Mouse (Mus musculus) adrenal gland, postnatal 36 days (tissue): Measurements from ENCODE around the gene Gm49322. TPM values are rescaled to one million over a fixed set of nuclear protein-coding genes. Genes with fewer than 3 reads are reported as not detected.
"Not testable (repeated sequence)": the region's sequence is repeated elsewhere in the genome, so short reads cannot be mapped to it uniquely, and the experiment has no call there.

ENCODE experiments used
- DNase-seq, 2 experiments: peaks; one replicate each; pipeline ENCODE4 v3.0.0; 2021; ENCODE audit warnings: mixed read lengths in 1 of 2
- long read RNA-seq, 2 experiments: library from polyadenylated mRNA; stranded (forward); transcript quantifications; one replicate each; pipeline ENCODE4 v2.0.0; 2021; ENCODE audit warnings: borderline sequencing depth in 2 of 2
- total RNA-seq, 2 experiments: library from RNA; stranded (reverse); gene quantifications; 2 replicates each; pipeline ENCODE4 v1.2.3; 2021

Gm49322 gene
- 1 to 10 TPM; 1.6 to 2.6 TPM for total RNA-seq
- long read RNA-seq, experiment 1, full-length matches to known transcripts: 1 of 2 reads
- long read RNA-seq, experiment 1, partial matches to known transcripts: 0 of 2 reads
- long read RNA-seq, experiment 1, other reads (novel, unspliced or antisense): 1 of 2 reads
- long read RNA-seq, experiment 2, full-length matches to known transcripts: 1 of 1 reads
- long read RNA-seq, experiment 2, partial matches to known transcripts: 0 of 1 reads
- long read RNA-seq, experiment 2, other reads (novel, unspliced or antisense): 0 of 1 reads

DNA sequence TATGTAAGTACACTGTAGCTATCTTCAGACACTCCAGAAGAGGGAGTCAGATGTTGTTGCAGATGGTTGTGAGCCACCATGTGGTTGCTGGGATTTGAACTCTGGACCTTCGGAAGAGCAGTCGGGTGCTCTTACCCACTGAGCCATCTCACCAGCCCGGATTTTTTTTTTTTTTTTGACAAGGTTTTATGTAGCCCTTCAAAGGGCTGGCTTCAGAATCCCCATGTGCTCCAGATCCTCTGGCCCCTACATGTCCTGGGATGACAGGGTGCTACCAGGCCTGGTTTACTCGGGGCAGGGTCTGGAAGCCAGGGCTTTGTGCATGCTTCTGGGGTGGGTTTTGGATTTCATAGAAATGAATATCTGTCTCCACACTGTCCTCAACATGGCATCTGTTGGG is at the start of gene Gm49322:
Gm49322 (plus strand) TSS at position 301 of the 400 bp plus-strand sequence.
- DNase-seq: not testable (repeated sequence)

GRCm38 (mm10) chr10:80557346-80557965 is 48.4 kb upstream of the Gm49322 start:
- peak; percentile 91 to 92 for DNase-seq

DNA sequence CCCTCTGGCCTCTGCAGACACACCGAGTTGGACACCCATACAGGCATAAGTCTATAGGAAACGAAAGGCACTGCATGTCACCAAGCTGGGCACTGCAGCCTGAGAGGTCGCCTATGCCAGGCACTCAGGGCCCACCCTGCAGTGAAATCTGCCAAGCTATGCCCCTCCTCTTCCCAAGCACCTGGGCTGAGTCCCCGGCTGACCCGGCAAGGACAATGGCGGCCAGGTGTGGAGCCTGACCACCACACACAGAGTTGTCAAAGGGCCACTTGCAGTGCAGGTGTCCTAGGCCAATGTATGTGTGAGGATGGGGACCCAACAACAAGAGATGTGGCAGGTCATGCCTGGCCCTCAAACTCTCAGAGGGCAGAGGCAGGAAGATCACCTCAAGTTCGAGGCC is 46.4 kb upstream of the Gm49322 start:
- DNase-seq: no peak

DNA sequence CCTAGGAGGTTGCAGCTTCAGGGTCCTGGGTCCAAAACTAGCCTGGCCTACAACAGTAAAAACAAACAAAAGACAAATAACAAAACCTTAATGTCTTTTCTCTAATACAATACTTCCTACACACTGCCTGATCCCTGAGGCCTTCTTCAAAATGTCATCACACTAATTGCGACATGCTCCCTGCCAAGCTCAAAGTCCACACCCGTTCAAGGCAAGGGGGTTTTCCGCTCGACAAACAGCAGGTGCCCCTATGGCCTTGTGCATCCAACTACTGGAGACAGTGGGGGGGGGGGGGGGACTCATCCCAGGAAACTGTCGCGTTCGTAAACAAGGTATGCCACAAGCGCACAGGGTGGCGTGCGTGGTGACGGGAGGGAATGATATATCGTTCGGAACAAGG is 45.2 kb upstream of the Gm49322 start:
- no peak for DNase-seq

DNA sequence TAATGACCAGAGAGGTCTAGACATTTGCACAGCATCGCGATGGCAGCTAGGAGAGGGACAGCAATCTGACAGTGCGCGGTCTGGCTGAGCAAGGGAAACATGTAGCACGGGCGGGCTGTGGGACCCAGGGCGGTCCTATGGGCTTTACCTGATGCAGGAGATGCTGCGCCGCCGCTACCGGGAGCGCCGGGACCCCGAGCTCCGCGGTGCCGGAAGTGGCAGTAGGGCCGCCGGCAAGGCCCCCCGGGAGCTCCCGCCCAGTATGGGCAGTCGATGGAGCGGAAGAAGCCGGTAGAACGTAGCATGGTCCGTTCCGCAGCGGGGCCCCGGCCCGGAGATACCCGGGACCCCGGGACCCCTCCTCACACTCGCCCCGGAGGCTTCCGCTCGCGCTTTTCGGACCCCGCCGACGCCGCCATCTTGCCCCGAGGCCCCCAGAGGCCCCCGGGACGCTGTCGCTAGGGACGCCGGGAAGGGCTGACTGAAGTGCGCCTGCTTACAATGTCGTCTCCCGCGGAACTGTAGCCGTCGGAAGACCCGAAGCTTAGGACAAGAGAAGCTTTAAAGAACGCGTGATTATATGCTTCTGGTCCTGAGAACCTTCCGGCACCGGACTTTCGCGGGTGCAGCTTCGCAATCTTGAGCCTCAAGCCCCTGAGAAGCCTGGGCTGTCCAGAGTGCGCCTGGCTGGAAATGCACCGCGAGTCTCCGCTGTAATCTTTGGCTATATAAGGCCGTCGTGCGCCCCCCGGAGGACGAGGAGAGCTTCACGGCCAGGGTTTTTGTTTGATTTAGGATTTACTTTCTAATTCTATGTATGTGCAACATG is 44.5 kb upstream of the Gm49322 start, which contains the start of gene Rexo1:
Rexo1 (minus strand) TSS at position 445 of the 829 bp plus-strand sequence.
- peak; percentile 94 to 95 for DNase-seq

DNA sequence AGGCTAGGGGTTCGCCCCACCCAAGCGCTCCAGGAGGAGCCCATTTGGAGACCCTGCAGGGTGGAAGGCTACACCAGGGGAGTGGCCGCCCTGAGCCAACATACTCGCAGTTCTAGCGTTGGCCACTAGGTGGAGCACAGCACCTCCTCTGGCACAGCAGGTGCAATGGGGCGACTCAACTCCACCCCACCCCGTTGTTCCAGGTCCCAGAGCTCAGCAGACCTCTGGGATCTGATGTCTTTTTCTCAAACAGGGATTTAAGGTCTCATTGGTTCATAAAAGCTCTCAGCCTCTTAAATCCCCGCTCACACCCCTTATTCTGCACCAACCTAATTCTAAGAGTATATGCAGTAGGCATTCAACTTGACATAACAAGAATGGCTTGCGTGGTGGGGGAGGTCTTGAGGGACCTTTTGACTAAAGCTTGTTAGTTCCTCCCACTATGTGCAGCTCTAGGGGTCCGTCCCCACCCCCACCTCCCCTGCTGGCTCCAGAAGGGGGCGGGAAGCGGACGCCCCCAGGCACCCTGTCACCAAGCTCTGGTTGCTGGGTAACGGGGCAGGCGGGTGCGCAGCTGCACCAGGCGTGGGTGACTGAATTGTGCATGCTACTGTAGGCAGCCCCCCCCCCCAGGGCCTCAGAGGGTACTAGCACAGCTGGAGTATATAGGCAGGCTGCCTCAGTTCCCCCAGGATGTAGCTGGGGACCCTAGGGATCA is 39.3 kb upstream of the Gm49322 start:
- peak; percentile 86 to 89 for DNase-seq

DNA sequence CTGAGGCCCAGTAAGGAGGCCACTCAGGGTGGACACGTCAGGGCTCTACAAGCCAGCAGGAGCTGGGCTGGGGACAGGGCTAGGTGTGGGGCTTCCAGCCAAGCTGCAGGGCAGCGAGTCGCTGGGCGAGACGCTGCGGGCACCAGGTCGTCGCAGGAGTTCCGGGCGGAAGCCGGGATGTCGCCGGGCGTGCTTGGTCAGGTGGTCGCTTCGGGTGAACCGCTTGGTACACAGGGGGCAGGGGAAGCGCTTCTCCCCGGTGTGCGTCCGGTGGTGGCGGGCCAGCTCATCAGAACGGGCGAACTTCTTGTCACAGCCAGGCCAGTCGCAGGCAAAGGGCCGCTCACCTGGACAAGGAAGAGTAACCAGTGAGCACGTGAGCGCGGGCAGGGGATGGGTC is 36.9 kb upstream of the Gm49322 start:
- no peak for DNase-seq

- peak; percentile 63 to 84 for DNase-seq
Measured at GRCm38 (mm10) chr10:80569664-80570066, 36.2 kb upstream of the Gm49322 start.

- no peak for DNase-seq
Measured at GRCm38 (mm10) chr10:80570419-80570818, 35.4 kb upstream of the Gm49322 start.

GRCm38 (mm10) chr10:80570871-80571836 is 34.7 kb upstream of the Gm49322 start:
- DNase-seq: no peak

DNA sequence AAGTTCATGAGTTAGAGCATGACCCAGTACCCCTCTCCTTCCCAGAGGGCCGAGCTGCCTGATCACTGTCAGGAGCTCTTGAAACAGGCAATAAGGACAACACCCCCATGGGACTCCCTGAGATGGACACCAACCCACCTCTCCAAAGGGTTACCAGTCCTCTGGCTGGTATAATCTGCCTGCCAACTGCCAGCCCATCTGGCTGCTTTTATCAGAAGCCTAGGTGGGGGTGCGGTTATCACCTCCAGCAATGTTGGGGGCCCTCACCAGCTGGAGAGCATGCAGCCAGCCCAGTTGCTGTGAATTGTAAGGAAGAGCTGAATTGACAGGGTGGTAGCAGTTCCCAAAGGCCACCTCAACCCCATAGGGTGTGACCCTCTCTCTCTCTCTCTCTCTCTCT is 33.3 kb upstream of the Gm49322 start:
- no peak for DNase-seq

DNA sequence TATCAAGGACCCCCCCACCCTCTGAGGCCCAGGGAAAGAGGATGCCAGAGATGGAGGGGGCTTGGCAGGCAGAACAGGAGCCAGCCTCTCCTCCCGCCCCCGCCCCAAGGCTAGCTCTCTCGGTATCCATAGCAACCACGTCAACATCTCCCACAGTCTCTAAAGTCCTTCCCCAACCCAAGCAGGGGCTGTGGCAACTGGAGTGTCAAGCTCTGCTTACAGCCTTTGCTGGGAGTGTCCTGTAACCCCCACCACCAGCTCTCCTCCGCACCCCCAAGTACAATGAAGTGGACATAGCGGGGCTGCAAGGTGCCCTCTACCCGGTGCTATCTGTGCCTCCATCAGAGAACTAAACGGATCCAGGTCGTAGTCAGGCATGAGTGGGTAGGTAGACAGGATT is 31.9 kb upstream of the Gm49322 start:
- DNase-seq: no peak

- DNase-seq: no peak
Measured at GRCm38 (mm10) chr10:80574896-80575295, 30.9 kb upstream of the Gm49322 start.

DNA sequence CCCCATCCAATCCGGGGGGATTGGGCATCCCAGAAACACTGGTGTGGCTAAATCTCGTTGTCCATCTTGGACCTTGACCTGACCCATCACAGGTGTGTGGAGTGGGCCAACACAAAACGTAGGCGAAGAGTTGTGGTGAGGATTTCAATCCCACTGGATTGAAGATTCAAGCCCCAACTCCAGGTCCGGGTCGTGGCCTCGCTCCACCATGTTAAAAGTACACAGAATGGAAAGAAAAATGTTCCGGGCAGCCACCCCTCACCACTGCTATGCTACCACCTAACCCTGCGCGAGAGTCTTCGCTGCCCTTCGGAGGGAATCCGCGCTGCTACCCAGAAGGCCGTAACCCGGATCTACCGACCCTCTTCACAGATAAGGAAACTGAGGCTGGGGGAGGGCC is 29.9 kb upstream of the Gm49322 start:
- DNase-seq: no peak

DNA sequence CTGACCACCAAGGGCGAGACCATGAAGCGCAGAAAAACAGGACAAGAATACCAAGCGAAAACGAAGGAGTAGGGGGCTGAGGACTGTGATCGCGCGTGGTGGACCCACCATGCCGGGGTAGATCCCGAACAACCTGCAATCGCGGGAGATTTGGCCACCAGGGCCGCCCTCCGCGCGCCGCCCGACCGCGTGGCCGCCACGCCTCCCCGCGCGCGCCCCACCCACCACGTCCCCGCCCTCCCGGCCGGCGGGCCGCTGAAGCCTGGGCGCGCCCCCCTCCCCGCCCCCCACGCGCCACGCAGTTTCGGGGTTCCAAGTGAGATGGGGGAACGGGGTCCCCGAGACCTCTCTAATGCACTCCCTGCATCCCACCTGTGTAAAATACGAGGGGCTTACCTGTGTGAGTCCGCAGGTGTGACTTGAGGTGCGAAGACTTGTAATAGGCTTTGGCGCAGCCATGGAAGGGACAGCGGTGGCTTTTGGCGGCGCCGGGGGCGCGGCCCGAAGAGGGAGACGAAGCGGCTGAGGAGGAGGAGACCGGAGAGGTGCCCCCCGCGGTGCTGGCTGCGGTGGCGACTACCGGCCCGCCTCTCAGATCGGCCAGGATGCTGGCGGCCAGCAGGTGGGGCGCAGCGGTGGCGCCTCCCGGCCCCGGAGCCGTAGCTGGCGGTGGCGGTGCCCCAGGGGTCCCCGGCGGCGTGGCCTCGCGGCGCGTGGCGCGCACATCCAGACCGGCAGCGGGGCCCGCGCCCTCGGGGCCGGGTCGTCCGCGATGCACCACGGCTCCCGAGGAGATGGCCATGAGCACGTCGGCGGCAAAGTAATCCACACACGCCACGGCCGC is 29.2 kb upstream of the Gm49322 start:
- DNase-seq: peak; percentile 72 to 85

DNA sequence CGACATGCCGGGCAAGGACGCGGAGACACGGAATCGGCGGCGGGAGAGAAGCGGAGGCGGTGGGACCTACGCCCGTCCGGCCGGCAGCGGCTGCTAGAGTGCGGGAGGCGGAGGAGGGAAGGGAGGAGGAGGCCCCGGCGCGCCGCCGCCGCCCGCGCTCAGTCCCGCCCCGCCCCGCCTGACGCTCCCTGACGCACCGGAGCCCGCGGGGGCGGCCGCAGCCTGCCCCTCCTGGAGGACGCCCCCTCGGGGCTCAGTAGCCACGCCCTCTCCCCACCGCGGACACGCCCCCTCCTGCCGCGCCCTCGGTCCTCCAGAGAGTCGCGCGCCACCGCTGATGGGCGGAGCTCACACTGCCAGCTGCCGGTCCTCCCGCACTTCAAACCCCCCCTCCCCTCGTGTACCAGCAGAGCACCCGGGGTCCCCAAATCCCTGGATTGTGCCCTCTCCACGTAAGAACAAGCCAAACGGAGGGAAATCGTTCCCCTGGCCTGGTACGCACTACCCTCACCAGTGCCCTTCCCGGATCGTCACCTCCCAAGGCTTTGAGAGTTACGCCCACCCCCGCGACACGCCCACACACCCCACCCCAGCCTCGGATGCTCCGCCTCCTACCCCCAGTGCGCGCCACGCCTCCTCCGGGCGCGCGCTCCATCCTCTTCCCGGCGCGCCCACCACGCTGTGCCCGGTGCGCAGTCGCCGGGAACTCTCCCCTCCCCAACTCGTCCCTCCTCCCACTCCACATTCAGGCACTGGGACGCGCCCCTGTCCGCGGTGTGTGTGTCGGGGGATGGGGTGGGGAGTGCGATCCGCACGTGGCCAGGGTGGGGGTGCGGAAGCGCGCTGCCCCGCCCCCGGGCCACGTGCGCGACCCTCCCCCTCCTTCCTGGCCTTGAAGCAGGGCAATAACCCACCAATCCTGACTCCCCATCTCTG is 28.4 kb upstream of the Gm49322 start, which contains the start of gene Klf16:
Klf16 (minus strand) TSS at position 127 of the 936 bp plus-strand sequence.
- peak; percentile 100 for DNase-seq

DNA sequence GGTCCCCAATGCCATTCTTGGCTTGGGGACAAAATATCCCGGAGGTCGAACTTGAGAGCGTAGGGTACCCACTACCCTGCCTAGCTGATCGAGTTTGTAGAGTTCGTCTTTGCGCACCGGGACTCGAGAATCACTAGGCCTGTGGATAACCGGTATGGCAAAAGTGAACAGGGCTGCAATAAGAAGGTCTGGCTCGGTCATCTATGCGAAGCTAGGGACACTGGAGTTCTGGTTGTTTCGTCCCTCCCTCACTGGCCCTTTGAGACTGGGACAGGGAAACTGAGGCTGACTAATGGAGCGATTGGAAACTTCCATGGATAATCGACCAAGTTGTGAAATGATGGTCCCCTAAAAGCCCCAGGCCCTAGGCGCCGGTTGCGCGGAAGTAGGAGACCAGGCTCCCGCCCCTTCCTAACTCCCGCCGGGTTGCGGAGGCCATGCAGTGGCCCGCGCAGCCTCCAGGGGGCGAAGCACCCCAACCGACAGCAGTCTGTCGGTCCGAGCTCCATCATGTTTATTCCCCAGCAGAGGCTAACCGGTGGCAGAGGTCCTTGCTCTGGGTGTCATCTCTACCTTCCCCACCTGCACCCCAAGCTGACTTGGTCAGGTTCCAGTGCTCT is 27.6 kb upstream of the Gm49322 start:
- DNase-seq: peak; percentile 88 to 92

DNA sequence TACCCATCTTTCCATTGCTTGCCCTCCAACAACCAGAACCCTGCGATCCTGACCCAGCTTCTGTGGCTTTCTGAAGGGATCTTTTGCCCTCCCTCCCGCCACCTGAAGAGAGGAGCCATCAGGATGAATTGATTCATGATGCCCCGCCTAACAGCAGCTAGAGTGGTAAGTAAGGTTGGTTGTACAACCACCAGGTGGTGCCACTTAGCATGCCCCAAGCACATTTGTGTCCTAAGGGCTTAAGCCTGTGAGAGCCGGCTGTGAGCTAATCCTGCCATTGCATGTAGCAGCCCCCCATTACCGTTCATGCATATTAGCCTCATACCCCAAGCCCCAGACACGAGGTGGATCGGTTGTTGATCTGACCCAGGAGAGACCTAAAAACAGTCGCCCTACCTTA is 26.9 kb upstream of the Gm49322 start:
- peak; percentile 59 to 71 for DNase-seq
